ENCODE assay signal across 15 mouse cellular contexts in the genomic region with DNA sequence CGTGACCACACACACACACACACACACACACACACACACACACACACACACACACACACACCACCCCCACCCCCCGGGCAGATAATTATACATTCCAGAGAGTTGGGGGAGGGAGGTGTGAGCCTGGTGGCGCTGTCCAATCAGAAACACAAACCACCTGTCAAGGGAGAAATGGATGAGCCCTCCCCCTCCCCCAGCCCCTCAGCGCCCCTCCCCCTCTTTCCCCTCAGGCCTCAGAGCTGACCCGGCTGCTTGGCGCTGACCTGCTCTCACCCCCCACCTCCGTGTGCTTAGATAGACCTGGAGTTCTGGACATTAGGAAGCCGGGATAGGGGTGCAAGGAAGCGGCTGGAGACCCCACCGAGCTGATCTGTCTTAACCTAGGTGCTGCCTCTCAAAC. TPM values are rescaled to one million over a fixed set of nuclear protein-coding genes. Genes with fewer than 3 reads are reported as not detected.
A peak's percentile ranks its signal among the peaks of the same experiment; 100 is the strongest.
DNase-seq lines count a peak whose midpoint lies in the region; ATAC-seq and TF ChIP-seq lines count a peak whose summit lies in the region.
"Had no signal": no experiment of that assay in that cellular context is flagged by ENCODE, and none has a peak within 500 bp of the region (broad histone marks: within the 10 kb centered on the region; RNA-seq: fewer than 3 reads in every experiment).

No protein-coding gene starts in this region.

- 0% methylated on average over 10 of the region's 10 CpGs for WGBS in hindbrain, embryonic 10.5 days
- 0% methylated on average over 9 of the region's 10 CpGs for WGBS in midbrain, embryonic 11.5 days
- WGBS in kidney, embryonic 16.5 days, result under 1% methylated on average over 9 of the region's 10 CpGs

- H3K9me3 ChIP-seq in hindbrain, embryonic 10.5 days, result no peaks in the 10 kb centered on the region
- H3K9me3 ChIP-seq in midbrain, embryonic 11.5 days (ENCODE audit: control insufficient read depth, low read length), result no peaks in the 10 kb centered on the region
- no peaks in the 10 kb centered on the region for H3K9me3 ChIP-seq in kidney, embryonic 16.5 days (ENCODE audit: low read length)

- H3K4me3 ChIP-seq in testis, adult 2 months (ENCODE audit: control insufficient read depth, low read depth, low read length), result peak overlapping the region; percentile 32; the same call in 1 of the 2 replicates
- H3K4me3 ChIP-seq in hindbrain, embryonic 10.5 days, result peak overlapping the region; percentile 87
- H3K4me3 ChIP-seq in midbrain, embryonic 11.5 days (ENCODE audit: low read depth, low read length), result peak overlapping the region; percentile 61
- H3K4me3 ChIP-seq in kidney, embryonic 16.5 days (ENCODE audit: low read length), result no peak overlapping the region

- no peak for DNase-seq in testis, postnatal 10 days (ENCODE audit: low spot score)
- DNase-seq in hindbrain, embryonic 10.5 days (ENCODE audit: low spot score), result peak; percentile 93
- peak; percentile 95 for DNase-seq in midbrain, embryonic 11.5 days (ENCODE audit: low spot score, missing footprints)
- DNase-seq in urinary bladder, postnatal 25 days (ENCODE audit: low spot score), result no peak
- DNase-seq in adrenal gland, adult 8-10 months, result no peak
- no peak for DNase-seq in lung, postnatal 4 days
- DNase-seq: heart, postnatal 10 days; layer of hippocampus, postnatal 36 days; right cerebral cortex, adult 18-20 months; thymus, adult 18-20 months had no signal

- H3K9ac ChIP-seq in midbrain, embryonic 11.5 days (ENCODE audit: low read length), result peak overlapping the region; percentile 52
- no peak overlapping the region for H3K9ac ChIP-seq in kidney, embryonic 16.5 days (replicated peaks; ENCODE audit: low read length)

- TF ChIP-seq POLR2A in testis, adult 2 months (IDR thresholded peaks at IDR 0.05; ENCODE audit: control insufficient read depth, low read depth, low read length), result no peak

- H3K27ac ChIP-seq in testis, adult 2 months (ENCODE audit: control insufficient read depth, insufficient read depth, low read depth, low read length), result no peak overlapping the region
- H3K27ac ChIP-seq in hindbrain, embryonic 10.5 days, result peak overlapping the region; percentile 94
- H3K27ac ChIP-seq in midbrain, embryonic 11.5 days (ENCODE audit: low read depth, low read length), result peak overlapping the region; percentile 86
- H3K27ac ChIP-seq in kidney, embryonic 16.5 days (ENCODE audit: low read length), result no peak overlapping the region
- H3K27ac ChIP-seq: macrophage had no signal

- no peak for TF ChIP-seq CTCF in testis, adult 2 months (IDR thresholded peaks at IDR 0.05; ENCODE audit: control insufficient read depth, insufficient read depth, insufficient replicate concordance, low read depth, low read length)

- H3K4me1 ChIP-seq in testis, adult 2 months (ENCODE audit: control insufficient read depth, insufficient read depth, low read length), result peaks cover 37% of the 10 kb centered on the region
- H3K4me1 ChIP-seq in hindbrain, embryonic 10.5 days (replicated peaks), result peaks cover 62% of the 10 kb centered on the region
- peaks cover 45% of the 10 kb centered on the region for H3K4me1 ChIP-seq in midbrain, embryonic 11.5 days (ENCODE audit: control insufficient read depth, insufficient read depth, low read length)
- peaks cover 35% of the 10 kb centered on the region for H3K4me1 ChIP-seq in kidney, embryonic 16.5 days (ENCODE audit: insufficient read depth, low read length)

- no peaks in the 10 kb centered on the region for H3K36me3 ChIP-seq in testis, adult 2 months (ENCODE audit: control insufficient read depth, insufficient read depth, low read length)
- peaks cover 5% of the 10 kb centered on the region; the same call in 1 of the 2 replicates for H3K36me3 ChIP-seq in hindbrain, embryonic 10.5 days
- H3K36me3 ChIP-seq in midbrain, embryonic 11.5 days (ENCODE audit: control insufficient read depth, insufficient read depth, low read length), result no peaks in the 10 kb centered on the region
- H3K36me3 ChIP-seq in kidney, embryonic 16.5 days (ENCODE audit: insufficient read depth, low read length), result no peaks in the 10 kb centered on the region

- peak; percentile 62 for ATAC-seq in midbrain, embryonic 11.5 days (ENCODE audit: low FRiP score)
- ATAC-seq in kidney, embryonic 16.5 days (ENCODE audit: low FRiP score, low TSS enrichment), result no peak

- H3K4me2 ChIP-seq in midbrain, embryonic 11.5 days, result peak overlapping the region; percentile 80
- H3K4me2 ChIP-seq in kidney, embryonic 16.5 days (replicated peaks; ENCODE audit: low read depth, low read length), result no peak overlapping the region

- H3K27me3 ChIP-seq in testis, adult 2 months (ENCODE audit: control insufficient read depth, insufficient read depth, low read length), result peaks cover 4% of the 10 kb centered on the region; the same call in 1 of the 2 replicates
- H3K27me3 ChIP-seq in hindbrain, embryonic 10.5 days (ENCODE audit: insufficient read depth, poor library complexity, severe bottlenecking), result no peaks in the 10 kb centered on the region
- H3K27me3 ChIP-seq in midbrain, embryonic 11.5 days (ENCODE audit: control insufficient read depth, insufficient read depth, low read length), result no peaks in the 10 kb centered on the region
- peaks cover 36% of the 10 kb centered on the region for H3K27me3 ChIP-seq in kidney, embryonic 16.5 days (ENCODE audit: insufficient read depth, low read length)

RNA-seq across cellular contexts. Expression of gene Lin28a, which starts 0.6 kb away (rescaled TPM):
- polyA plus RNA-seq in testis, adult 2 months (2012; rRNA removed), result 1.2 TPM in 2 replicates
- 13.4 and 27.5 TPM in 2 replicates for polyA plus RNA-seq in hindbrain, embryonic 10.5 days (2016; fragmentation: Nextera tagmentation; extraction: Ambion mirVana)
- 4.7 and 5.6 TPM in 2 replicates for polyA plus RNA-seq in midbrain, embryonic 11.5 days (2014; fragmentation: Nextera tagmentation; extraction: Ambion mirVana)
- polyA plus RNA-seq in kidney, embryonic 16.5 days (2015; fragmentation: Nextera tagmentation; extraction: Ambion mirVana), result not detected in 2 replicates
- not detected for total RNA-seq in adrenal gland, adult 8-10 months (2022)
- total RNA-seq: adrenal gland, adult 18-20 months; heart, postnatal 10 days; layer of hippocampus, postnatal 36 days had no signal
- polyA plus RNA-seq: macrophage had no signal

RNA-seq across cellular contexts. Expression of gene Dhdds, which starts 18.5 kb away (rescaled TPM):
- 16.6 and 17.3 TPM in 2 replicates for polyA plus RNA-seq in testis, adult 2 months (2012; rRNA removed)
- polyA plus RNA-seq in hindbrain, embryonic 10.5 days (2016; fragmentation: Nextera tagmentation; extraction: Ambion mirVana), result 39.5 and 42.3 TPM in 2 replicates
- 38.9 and 42.4 TPM in 2 replicates for polyA plus RNA-seq in midbrain, embryonic 11.5 days (2014; fragmentation: Nextera tagmentation; extraction: Ambion mirVana)
- polyA plus RNA-seq in kidney, embryonic 16.5 days (2015; fragmentation: Nextera tagmentation; extraction: Ambion mirVana), result 51.7 and 53.1 TPM in 2 replicates
- 10 to 100 TPM; 48.8 to 57.7 (median 57.0) TPM for total RNA-seq in adrenal gland, adult 8-10 months (2022)

RNA-seq across cellular contexts. Expression of gene Zfp683, which starts 34.4 kb away (rescaled TPM):
- polyA plus RNA-seq in testis, adult 2 months (2012; rRNA removed), result 0.11 TPM in 2 replicates
- polyA plus RNA-seq in hindbrain, embryonic 10.5 days (2016; fragmentation: Nextera tagmentation; extraction: Ambion mirVana), result not detected in 2 replicates
- not detected in 2 replicates for polyA plus RNA-seq in midbrain, embryonic 11.5 days (2014; fragmentation: Nextera tagmentation; extraction: Ambion mirVana)
- polyA plus RNA-seq in kidney, embryonic 16.5 days (2015; fragmentation: Nextera tagmentation; extraction: Ambion mirVana), result not detected in 2 replicates
- under 1 TPM in 1 of 4 experiments, not detected in 3; 0.40 TPM for total RNA-seq in adrenal gland, adult 8-10 months (2022)
- total RNA-seq: CH12.LX; heart, postnatal 10 days; layer of hippocampus, postnatal 36 days had no signal
- polyA plus RNA-seq: macrophage had no signal

RNA-seq across cellular contexts. Expression of gene Crybg2, which starts 41.4 kb away (rescaled TPM):
- 2.3 and 2.4 TPM in 2 replicates for polyA plus RNA-seq in testis, adult 2 months (2012; rRNA removed)
- 1.6 and 2.9 TPM in 2 replicates for polyA plus RNA-seq in hindbrain, embryonic 10.5 days (2016; fragmentation: Nextera tagmentation; extraction: Ambion mirVana)
- polyA plus RNA-seq in midbrain, embryonic 11.5 days (2014; fragmentation: Nextera tagmentation; extraction: Ambion mirVana), result 0.89 and 0.98 TPM in 2 replicates
- 4.2 and 4.5 TPM in 2 replicates for polyA plus RNA-seq in kidney, embryonic 16.5 days (2015; fragmentation: Nextera tagmentation; extraction: Ambion mirVana)
- not detected for total RNA-seq in adrenal gland, adult 8-10 months (2022)
- total RNA-seq: heart, postnatal 10 days had no signal
- polyA plus RNA-seq: macrophage had no signal

RNA-seq across cellular contexts. Expression of gene Hmgn2, which starts 50.8 kb away (rescaled TPM):
- 30.4 and 34.0 TPM in 2 replicates for polyA plus RNA-seq in testis, adult 2 months (2012; rRNA removed)
- 3,014 and 3,091 TPM in 2 replicates for polyA plus RNA-seq in hindbrain, embryonic 10.5 days (2016; fragmentation: Nextera tagmentation; extraction: Ambion mirVana)
- polyA plus RNA-seq in midbrain, embryonic 11.5 days (2014; fragmentation: Nextera tagmentation; extraction: Ambion mirVana), result 4,130 and 4,246 TPM in 2 replicates
- 2,436 and 2,511 TPM in 2 replicates for polyA plus RNA-seq in kidney, embryonic 16.5 days (2015; fragmentation: Nextera tagmentation; extraction: Ambion mirVana)
- 100 to 1,000 TPM; 127 to 139 (median 136) TPM for total RNA-seq in adrenal gland, adult 8-10 months (2022)

Comparison
In these comparisons a context has a peak if more than half of its experiments do, and no peak if none do; other contexts are left out.
1. H3K27ac ChIP-seq: peak in hindbrain, embryonic 10.5 days (single experiment) and midbrain, embryonic 11.5 days (single experiment); none in testis, adult 2 months (single experiment) and kidney, embryonic 16.5 days (single experiment).
2. DNase-seq: peak in hindbrain, embryonic 10.5 days (single experiment) and midbrain, embryonic 11.5 days (single experiment); none in testis, postnatal 10 days (single experiment), urinary bladder, postnatal 25 days (single experiment), adrenal gland, adult 8-10 months (single experiment) and lung, postnatal 4 days (0 of 2).